9 mouse cellular contexts compared by ENCODE assay signal in genomic region chr5:137951218-137951617, GRCm38 (mm10). TPM values are rescaled to one million over a fixed set of nuclear protein-coding genes. Genes with fewer than 3 reads are reported as not detected.
A peak's percentile ranks its signal among the peaks of the same experiment; 100 is the strongest.
DNase-seq lines count a peak whose midpoint lies in the region; ATAC-seq and TF ChIP-seq lines count a peak whose summit lies in the region.
"Had no signal": no experiment of that assay in that cellular context is flagged by ENCODE, and none has a peak within 500 bp of the region (broad histone marks: within the 10 kb centered on the region; RNA-seq: fewer than 3 reads in every experiment).

No protein-coding gene starts in this region.

- no peaks in the 10 kb centered on the region for H3K36me3 ChIP-seq in ES-Bruce4 (ENCODE audit: control insufficient read depth, insufficient read depth, low read length, poor library complexity, severe bottlenecking)
- H3K36me3 ChIP-seq in testis, adult 2 months (ENCODE audit: control insufficient read depth, insufficient read depth, low read length): no peaks in the 10 kb centered on the region
- no peaks in the 10 kb centered on the region for H3K36me3 ChIP-seq in neural tube, embryonic 15.5 days
- H3K36me3 ChIP-seq: heart, embryonic 13.5 days had no signal

- TF ChIP-seq CTCF in layer of hippocampus, adult 2 months (conservative IDR thresholded peaks at IDR 0.05): peak; percentile 66
- peak; percentile 20 for TF ChIP-seq CTCF in ES-Bruce4 (IDR thresholded peaks at IDR 0.05; ENCODE audit: low read depth, low read length)
- peak; percentile 10; the same call in 1 of the 2 replicates for TF ChIP-seq CTCF in testis, adult 2 months (IDR thresholded peaks at IDR 0.05; ENCODE audit: control insufficient read depth, insufficient read depth, insufficient replicate concordance, low read depth, low read length)

- no peak overlapping the region for H3K4me2 ChIP-seq in neural tube, embryonic 15.5 days
- H3K4me2 ChIP-seq: heart, embryonic 13.5 days had no signal

- H3K4me1 ChIP-seq in ES-Bruce4 (ENCODE audit: control insufficient read depth, insufficient read depth, low read length): no peaks in the 10 kb centered on the region
- H3K4me1 ChIP-seq in testis, adult 2 months (ENCODE audit: control insufficient read depth, insufficient read depth, low read length): no peaks in the 10 kb centered on the region
- H3K4me1 ChIP-seq in neural tube, embryonic 15.5 days: no peaks in the 10 kb centered on the region
- H3K4me1 ChIP-seq: heart, embryonic 13.5 days had no signal

- no peak for ATAC-seq in neural tube, embryonic 15.5 days (ENCODE audit: low FRiP score)

- peak in 1 of 2 experiments; percentile 10 for DNase-seq in layer of hippocampus, adult 2 months (ENCODE audit: low spot score in 2 of 2)
- no peak for DNase-seq in layer of hippocampus, adult 9-11 months
- peak; percentile 54 for DNase-seq in ZHBTc4 (ENCODE audit: low read depth, low spot score)
- DNase-seq in kidney, postnatal 10 days: peak; percentile 60

- no peaks in the 10 kb centered on the region for H3K9me3 ChIP-seq in ES-Bruce4 (replicated peaks; ENCODE audit: control insufficient read depth, insufficient read depth, low read length, poor library complexity, severe bottlenecking)
- no peaks in the 10 kb centered on the region for H3K9me3 ChIP-seq in neural tube, embryonic 15.5 days (replicated peaks)
- H3K9me3 ChIP-seq: heart, embryonic 13.5 days had no signal

- H3K4me3 ChIP-seq in layer of hippocampus, adult 2 months: no peak overlapping the region
- no peak overlapping the region for H3K4me3 ChIP-seq in ES-Bruce4 (ENCODE audit: low read depth, low read length)
- no peak overlapping the region for H3K4me3 ChIP-seq in testis, adult 2 months (ENCODE audit: control insufficient read depth, low read depth, low read length)
- no peak overlapping the region for H3K4me3 ChIP-seq in neural tube, embryonic 15.5 days (replicated peaks)
- H3K4me3 ChIP-seq: heart, embryonic 13.5 days had no signal

- TF ChIP-seq POLR2A in ES-Bruce4 (IDR thresholded peaks at IDR 0.05; ENCODE audit: insufficient read depth, low read length): no peak
- TF ChIP-seq POLR2A in testis, adult 2 months (IDR thresholded peaks at IDR 0.05; ENCODE audit: control insufficient read depth, low read depth, low read length): no peak

- no peak for TF ChIP-seq EP300 in ES-Bruce4 (IDR thresholded peaks at IDR 0.05; ENCODE audit: insufficient read depth, low read depth, low read length)

- H3K9ac ChIP-seq in ES-Bruce4 (ENCODE audit: low read depth, poor library complexity, severe bottlenecking): no peak overlapping the region
- H3K9ac ChIP-seq in neural tube, embryonic 15.5 days (replicated peaks): no peak overlapping the region
- H3K9ac ChIP-seq: heart, embryonic 13.5 days had no signal

- WGBS in neural tube, embryonic 15.5 days: 53% methylated on average over 6 of the region's 6 CpGs

- H3K27me3 ChIP-seq in ES-Bruce4 (ENCODE audit: control insufficient read depth, insufficient read depth, low read length, poor library complexity, severe bottlenecking): no peaks in the 10 kb centered on the region
- H3K27me3 ChIP-seq in testis, adult 2 months (ENCODE audit: control insufficient read depth, insufficient read depth, low read length): no peaks in the 10 kb centered on the region
- no peaks in the 10 kb centered on the region for H3K27me3 ChIP-seq in neural tube, embryonic 15.5 days (replicated peaks)
- H3K27me3 ChIP-seq: heart, embryonic 13.5 days had no signal

- no peak overlapping the region for H3K27ac ChIP-seq in layer of hippocampus, adult 2 months
- H3K27ac ChIP-seq in ES-Bruce4 (ENCODE audit: insufficient read depth, low read length): no peak overlapping the region
- no peak overlapping the region for H3K27ac ChIP-seq in testis, adult 2 months (ENCODE audit: control insufficient read depth, insufficient read depth, low read depth, low read length)
- no peak overlapping the region for H3K27ac ChIP-seq in neural tube, embryonic 15.5 days (replicated peaks)
- H3K27ac ChIP-seq: heart, embryonic 13.5 days had no signal

RNA-seq across cellular contexts. Expression of gene Gjc3, which starts 11.7 kb away (rescaled TPM):
- total RNA-seq in layer of hippocampus, adult 2 months (2021): 10 to 100 TPM; 23.1 to 24.3 TPM
- polyA plus RNA-seq in ES-Bruce4 (2011; ENCODE audit: insufficient read depth, insufficient read length, low read depth, missing spikeins): not detected in 2 replicates
- 0.02 TPM in 1 of 2 replicates, not detected in the other for polyA plus RNA-seq in testis, adult 2 months (2012; rRNA removed)
- 1.6 and 1.7 TPM in 2 replicates for polyA plus RNA-seq in neural tube, embryonic 15.5 days (2015; fragmentation: Nextera tagmentation; extraction: Ambion mirVana)
- polyA plus RNA-seq: liver, embryonic 16.5 days had no signal

RNA-seq across cellular contexts. Expression of gene Cyp3a13, which starts 29.8 kb away (rescaled TPM):
- total RNA-seq in layer of hippocampus, adult 2 months (2021): under 1 TPM; 0.22 to 0.23 TPM
- not detected in 2 replicates for polyA plus RNA-seq in ES-Bruce4 (2011; ENCODE audit: insufficient read depth, insufficient read length, low read depth, missing spikeins)
- not detected in 2 replicates for polyA plus RNA-seq in testis, adult 2 months (2012; rRNA removed)
- 1.7 TPM in 1 of 2 replicates, not detected in the other for polyA plus RNA-seq in neural tube, embryonic 15.5 days (2015; fragmentation: Nextera tagmentation; extraction: Ambion mirVana)
- polyA plus RNA-seq: heart, embryonic 13.5 days had no signal

RNA-seq across cellular contexts. Expression of gene Azgp1, which starts 30.1 kb away (rescaled TPM):
- not detected for total RNA-seq in layer of hippocampus, adult 2 months (2021)
- not detected in 2 replicates for polyA plus RNA-seq in ES-Bruce4 (2011; ENCODE audit: insufficient read depth, insufficient read length, low read depth, missing spikeins)
- polyA plus RNA-seq in testis, adult 2 months (2012; rRNA removed): 0.12 and 0.51 TPM in 2 replicates
- polyA plus RNA-seq in neural tube, embryonic 15.5 days (2015; fragmentation: Nextera tagmentation; extraction: Ambion mirVana): not detected in 2 replicates
- polyA plus RNA-seq: heart, embryonic 13.5 days had no signal

Comparison
In these comparisons a context has a peak if more than half of its experiments do, and no peak if none do; other contexts are left out.
1. CTCF ChIP-seq: peak in every context shown above with its lines; median percentile 66 in layer of hippocampus, adult 2 months; 20 in ES-Bruce4; 10 in testis, adult 2 months.